Mouse (Mus musculus) hindbrain, embryonic 11.5 days (tissue): Measurements from ENCODE around the gene Lrrc20. TPM values are rescaled to one million over a fixed set of nuclear protein-coding genes. Genes with fewer than 3 reads are reported as not detected.

Experiments
- polyA plus RNA-seq: library from polyadenylated mRNA; unstranded; fragments of >200 nt; fragmentation: Nextera tagmentation; extraction: Ambion mirVana; gene quantifications from 2 replicates; pipeline ENCODE4 v1.2.1, GENCODE M21; 2014

Gene Lrrc20
- polyA plus RNA-seq, 1 experiment from 2014 or later: 9.5 TPM

Other genes starting within 250 kb of the Lrrc20 start
- 0.22 and 0.37 TPM in 2 replicates for gene Adamts14, start 202.4 kb upstream of the Lrrc20 start, polyA plus RNA-seq
- 0.17 TPM in 1 of 2 replicates, not detected in the other for gene Prf1, start 178.0 kb upstream of the Lrrc20 start, polyA plus RNA-seq
- gene Pald1, start 92.3 kb upstream of the Lrrc20 start, polyA plus RNA-seq: 13.6 and 15.9 TPM in 2 replicates
- 0.12 TPM in 1 of 2 replicates, not detected in the other for gene Nodal, start 57.8 kb upstream of the Lrrc20 start, polyA plus RNA-seq
- 36.1 and 51.4 TPM in 2 replicates for gene Eif4ebp2, start 23.1 kb upstream of the Lrrc20 start, polyA plus RNA-seq
- 0.11 and 0.13 TPM in 2 replicates for gene Npffr1, start 119.7 kb downstream of the Lrrc20 start, polyA plus RNA-seq
- 276 and 297 TPM in 2 replicates for gene Ppa1, start 172.8 kb downstream of the Lrrc20 start, polyA plus RNA-seq
- gene Sar1a, start 204.5 kb downstream of the Lrrc20 start, polyA plus RNA-seq: 246 and 248 TPM in 2 replicates
- 29.6 and 30.7 TPM in 2 replicates for gene Tysnd1, start 219.7 kb downstream of the Lrrc20 start, polyA plus RNA-seq
- gene Aifm2, start 239.5 kb downstream of the Lrrc20 start, polyA plus RNA-seq: 5.0 and 6.1 TPM in 2 replicates